Mouse (Mus musculus) naive thymus-derived CD4-positive, alpha-beta T cell, adult 2 months (primary cell): ENCODE results near the gene Rpl6.
"Not testable (repeated sequence)": the region's sequence is repeated elsewhere in the genome, so short reads cannot be mapped to it uniquely, and the experiment has no call there.

Experiments
- DNase-seq: peaks from one replicate; pipeline ENCODE4 v3.0.0-alpha.2; 2011; ENCODE audit warnings: low read depth

Gene Rpl6

GRCm38 (mm10) chr5:121225854-121226253 is 21.6 kb downstream of the Rpl6 start:
- DNase-seq = no peak

DNA sequence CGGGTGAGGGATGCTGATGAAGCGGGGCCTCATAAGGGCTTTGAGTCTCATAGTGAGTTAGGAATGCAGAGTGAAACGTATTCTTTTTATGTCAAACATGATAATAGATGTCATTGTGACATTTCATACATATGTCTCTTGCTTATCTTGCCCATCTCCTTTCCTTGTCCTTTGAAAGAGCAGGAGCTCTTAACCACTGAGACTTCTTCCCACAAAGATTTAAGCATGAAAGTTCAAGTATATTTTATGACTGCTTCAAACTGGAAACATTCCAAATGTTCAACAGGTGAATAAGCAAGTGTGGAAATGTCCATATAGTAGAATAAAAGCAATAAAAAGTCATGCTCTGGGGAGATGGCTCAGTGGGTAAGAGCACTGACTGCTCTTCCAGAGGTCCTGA is 22.1 kb downstream of the Rpl6 start:
- DNase-seq = no peak

- no peak for DNase-seq
Observed at GRCm38 (mm10) chr5:121226845-121227244, 22.6 kb downstream of the Rpl6 start.

DNA sequence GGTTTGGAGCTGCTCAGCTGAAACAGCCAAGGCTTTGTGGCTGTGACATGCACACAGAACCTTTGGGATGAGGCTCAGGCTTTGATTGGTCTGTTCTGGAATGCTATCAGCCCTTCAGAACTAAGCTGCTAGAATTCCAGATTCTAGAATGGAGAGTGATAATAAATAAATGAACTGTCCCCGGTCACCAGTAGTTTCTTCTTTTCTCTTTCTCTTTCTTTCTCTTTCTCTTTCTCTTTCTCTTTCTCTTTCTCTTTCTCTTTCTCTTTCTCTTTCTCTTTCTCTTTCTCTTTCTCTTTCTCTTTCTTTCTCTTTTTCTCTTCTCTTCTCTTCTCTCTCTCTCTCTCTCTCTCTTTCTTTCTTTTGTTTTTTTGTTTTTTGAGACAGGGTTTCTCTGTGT is 23.0 kb downstream of the Rpl6 start:
- DNase-seq = not testable (repeated sequence)

DNA sequence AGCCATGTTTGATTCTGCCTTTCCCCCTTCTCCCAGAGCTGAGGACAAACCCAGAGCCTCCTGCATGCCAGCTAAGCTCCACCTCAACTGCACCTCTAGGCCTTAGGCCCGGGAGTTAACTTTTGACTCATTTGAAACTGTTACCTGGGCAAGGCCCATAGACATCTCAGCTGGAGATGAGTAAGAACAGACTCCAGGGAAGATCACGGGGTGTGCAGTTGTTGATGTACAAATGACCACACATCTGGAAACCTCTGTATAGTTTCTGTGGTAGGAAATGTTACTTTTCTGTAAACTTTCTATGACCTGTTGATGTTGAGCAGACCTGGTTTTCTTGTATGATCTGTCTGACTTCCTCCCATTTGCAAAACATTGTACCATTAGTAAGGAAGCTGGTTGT is 24.9 kb downstream of the Rpl6 start:
- DNase-seq = no peak

DNA sequence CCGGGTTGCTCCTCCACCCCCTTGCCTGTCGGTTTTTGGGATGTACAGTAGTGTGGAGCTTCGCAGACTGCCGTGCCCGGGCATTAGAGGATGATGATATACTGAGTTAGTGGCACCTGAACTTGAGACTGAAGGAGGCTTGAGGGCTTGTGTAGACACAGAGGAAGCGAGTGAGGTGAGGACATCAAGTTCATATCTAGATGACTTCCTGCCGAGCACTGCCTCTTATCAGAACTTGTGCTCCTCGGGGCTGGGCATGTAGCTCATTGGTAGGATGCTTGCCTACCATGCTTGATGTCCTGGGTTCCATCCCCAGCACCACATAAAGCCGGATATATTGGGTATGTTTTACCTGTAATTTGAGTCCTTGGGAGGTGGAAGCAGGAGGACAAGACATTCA is 26.5 kb downstream of the Rpl6 start:
- no peak for DNase-seq

- no peak for DNase-seq
Observed at GRCm38 (mm10) chr5:121232789-121233188, 28.5 kb downstream of the Rpl6 start.

DNA sequence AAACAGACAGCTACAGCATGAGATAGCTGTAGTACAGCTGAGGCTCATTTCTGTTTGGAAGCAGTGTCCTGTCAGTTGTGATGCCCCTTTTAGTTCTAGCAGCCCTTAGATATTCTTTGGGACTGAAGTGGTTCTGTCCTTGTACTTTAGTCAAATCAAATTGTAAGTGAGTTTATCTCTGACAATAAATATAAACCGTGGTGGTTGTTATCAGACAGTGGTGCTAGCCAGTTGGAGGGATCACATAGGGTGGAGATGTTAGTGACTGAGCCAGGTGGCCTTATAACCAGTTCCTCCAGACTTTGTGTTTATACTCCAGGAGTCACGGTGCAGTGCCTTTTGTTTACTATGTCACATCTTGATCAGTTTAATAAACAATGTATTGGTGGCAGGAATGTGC is 29.4 kb downstream of the Rpl6 start:
- no peak for DNase-seq

- no peak for DNase-seq
Observed at GRCm38 (mm10) chr5:121236171-121236570, 31.9 kb downstream of the Rpl6 start.

DNA sequence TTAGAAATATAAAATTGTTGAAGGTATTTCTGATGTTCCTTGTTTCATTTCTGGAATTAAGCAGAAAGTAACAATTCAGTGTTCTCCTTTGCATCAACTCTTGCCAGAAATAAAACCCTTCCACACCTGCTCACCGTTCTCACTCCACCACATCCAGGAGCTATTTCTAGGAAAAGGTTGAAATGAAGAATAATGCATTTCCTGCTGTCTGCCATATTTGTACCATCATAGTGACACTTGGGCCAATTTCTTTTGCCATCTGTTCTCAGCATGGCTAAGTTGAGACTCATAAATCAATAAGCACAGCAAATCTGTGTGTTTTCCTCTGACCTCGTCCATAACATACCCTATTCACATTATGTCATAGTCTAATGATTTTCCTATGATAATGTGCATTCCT is 33.9 kb downstream of the Rpl6 start:
- DNase-seq = no peak

DNA sequence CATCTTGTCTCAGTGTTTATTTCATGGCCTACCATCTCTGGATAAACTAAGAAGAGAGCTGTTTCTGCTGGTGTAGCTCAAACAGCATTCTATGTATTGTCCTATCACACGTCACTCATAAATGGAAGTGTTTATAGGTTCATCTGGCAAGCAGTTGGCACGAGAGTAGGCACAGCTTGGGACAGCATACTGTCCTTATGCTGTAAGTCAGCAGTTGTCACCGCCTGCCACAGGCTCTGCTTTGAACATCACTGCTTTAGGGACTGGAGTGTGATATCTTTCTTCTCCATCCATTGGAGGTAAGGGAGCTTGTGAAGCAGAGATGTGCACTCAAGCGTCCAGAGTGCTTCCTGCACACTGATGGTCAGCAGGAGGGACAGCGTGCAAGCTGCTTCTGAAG is 35.6 kb downstream of the Rpl6 start:
- DNase-seq = no peak

GRCm38 (mm10) chr5:121241182-121241581 is 36.9 kb downstream of the Rpl6 start:
- no peak for DNase-seq

DNA sequence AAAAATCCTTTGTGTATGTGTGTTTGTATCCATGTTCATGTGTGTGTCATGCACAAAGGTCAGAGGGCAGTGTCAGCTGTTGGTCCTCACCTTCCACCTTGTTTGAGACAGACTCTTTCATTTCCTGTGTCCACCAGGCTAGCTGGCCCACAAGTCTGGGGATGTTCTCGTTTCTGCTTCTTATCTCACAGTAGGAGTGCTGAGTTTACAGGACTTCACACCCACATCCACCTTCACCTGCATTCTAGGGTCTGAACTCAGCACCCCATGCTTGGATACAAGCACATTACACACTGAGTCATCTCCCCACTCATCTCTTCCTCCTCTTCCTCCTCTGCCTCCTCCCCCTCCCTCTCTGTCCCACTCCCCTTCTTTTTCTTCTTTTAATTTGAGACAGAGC is 38.0 kb downstream of the Rpl6 start:
- DNase-seq = no peak

DNA sequence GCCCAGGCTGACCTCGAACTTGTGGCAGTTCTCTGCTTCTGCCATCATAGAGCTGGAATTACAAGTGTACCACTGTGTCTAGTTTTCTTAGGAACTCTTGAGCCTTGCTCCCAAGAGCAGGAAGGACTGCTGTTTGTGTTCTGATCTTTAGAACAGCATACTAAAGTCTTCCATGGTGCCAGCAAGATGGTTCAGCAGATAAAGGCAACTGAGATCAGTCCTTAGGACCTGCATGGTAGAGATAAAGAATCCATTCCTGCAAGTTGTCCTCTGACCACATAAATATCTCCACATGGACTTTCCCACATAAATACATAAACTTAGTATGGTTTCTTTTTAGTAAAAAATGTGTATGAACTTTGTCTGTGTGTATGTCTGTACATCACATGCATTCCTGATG is 38.4 kb downstream of the Rpl6 start:
- no peak for DNase-seq

DNA sequence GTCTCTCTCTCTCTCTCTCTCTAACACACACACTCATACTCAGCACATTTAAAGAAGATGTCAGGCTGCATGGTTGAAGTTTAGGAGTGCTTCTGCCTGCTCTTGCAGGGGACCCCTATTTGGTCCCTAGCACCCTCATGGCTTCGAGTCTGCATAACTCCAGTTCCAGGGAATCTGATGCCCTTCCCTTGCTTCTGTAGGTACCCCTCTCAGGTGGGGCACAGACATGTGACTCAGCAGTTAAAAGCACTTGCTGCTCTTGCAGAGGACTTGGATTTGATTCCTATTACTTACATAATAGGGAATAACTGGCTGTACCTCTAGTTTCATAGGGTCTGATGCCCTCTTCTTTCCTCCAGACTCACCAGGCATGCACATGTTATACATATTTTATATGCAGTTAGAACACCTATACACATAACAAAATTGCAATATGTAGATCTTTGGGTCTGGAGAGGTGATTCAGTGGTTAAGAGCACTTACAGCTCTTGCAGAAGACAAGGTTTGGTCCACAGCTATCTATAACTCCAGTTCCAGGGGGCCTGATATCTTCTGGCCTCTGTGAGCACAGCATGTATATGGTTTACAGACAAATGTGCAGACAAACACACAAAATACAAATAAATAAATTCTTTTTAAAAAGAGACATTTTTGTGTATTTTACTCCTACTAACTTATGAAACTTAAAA is 39.5 kb downstream of the Rpl6 start:
- no peak for DNase-seq

DNA sequence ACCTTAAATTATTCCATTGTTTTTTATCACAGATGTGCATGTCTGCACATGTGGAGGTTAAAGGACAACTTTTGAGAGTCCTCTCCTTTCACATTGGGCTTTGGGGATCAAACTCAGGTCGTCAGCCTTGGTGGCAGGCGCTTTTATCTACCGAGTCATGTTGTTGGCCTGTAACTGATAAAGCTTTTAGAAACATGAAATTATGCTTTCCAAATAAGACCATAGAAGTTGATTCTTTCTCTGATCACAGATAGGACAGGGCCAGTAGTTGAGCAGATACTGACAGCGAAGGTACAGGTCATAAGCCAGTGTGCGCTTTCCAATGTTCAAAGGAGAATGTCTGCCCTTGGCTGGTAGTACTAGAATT is 40.1 kb downstream of the Rpl6 start:
- no peak for DNase-seq

DNA sequence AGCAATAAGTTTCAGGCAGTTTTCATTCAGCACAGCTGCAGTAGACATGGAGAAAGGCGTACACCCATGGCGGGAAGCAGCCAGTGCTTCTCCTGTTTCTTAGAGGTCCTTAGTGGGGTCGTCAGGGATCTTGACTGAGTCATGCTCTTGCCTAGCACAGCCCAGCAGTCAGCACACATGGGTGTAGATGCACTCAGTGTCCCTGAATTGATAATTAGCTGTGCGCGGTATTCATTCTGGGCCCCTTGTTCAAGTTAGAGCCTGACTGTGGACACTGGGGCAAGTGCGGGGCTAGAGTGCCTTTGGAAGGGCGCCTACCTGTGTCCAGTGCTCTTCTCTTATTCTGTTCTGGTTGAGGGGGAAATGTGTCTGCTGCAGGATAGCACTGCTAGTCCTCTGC is 40.9 kb downstream of the Rpl6 start:
- no peak for DNase-seq

GRCm38 (mm10) chr5:121248766-121249394 is 44.6 kb downstream of the Rpl6 start:
- DNase-seq = no peak

DNA sequence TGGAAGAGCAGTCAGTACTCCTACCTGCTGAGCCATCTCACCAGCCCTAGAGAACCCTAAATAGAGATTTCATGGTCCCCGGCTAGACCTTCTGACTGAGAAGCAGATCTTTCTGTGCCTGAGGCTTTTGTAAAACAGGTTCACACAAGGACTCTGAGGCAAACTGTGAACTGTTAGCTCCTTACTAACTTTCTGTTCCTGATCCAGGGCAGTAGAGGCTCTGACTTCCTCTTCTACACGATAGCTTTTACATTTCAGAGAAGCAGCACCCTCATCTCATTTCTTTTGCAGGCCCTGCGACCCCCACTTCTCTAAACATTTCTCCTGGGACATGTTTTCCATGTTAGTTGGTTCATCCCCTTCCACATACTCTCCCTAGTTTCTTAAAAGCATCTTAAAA is 45.4 kb downstream of the Rpl6 start:
- DNase-seq = no peak

GRCm38 (mm10) chr5:121251813-121252212 is 47.5 kb downstream of the Rpl6 start:
- DNase-seq = no peak

DNA sequence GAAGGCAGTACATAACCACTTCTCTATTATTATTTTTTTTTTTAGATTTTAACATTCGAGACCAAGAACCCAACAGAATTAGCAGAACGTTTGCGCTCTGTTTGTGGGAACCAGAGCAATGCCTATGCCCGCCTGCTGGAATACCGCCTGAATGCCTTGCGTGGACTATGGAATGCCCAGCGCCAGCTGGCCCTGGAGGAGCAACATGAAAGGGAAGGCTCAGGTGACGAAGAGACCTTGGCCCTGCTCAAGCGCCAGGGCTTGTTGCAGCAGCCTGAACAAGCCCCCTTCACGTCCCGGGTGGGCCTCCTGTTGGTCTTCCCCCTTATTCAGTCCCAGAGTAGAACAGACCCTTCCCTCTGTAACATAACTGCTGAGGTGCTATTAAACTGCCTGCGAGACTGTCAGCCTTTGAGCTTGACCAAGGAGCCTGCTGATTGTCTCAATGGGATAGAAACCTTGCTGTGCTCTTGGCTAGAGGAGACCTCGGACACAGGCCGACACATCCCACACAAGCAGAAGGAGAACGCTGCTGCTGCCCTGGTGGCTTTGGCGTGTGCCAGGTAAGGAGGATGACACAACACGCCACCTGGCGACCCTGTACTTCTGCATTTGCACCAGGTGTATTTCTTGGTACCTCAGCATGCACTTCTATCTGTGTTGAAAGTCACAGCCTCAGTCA is 49.7 kb downstream of the Rpl6 start:
- no peak for DNase-seq

GRCm38 (mm10) chr5:121254977-121255376 is 50.7 kb downstream of the Rpl6 start:
- DNase-seq = no peak
